Mouse (Mus musculus): ENCODE results near the gene Wnt7a.

Gene Wnt7a

DNA sequence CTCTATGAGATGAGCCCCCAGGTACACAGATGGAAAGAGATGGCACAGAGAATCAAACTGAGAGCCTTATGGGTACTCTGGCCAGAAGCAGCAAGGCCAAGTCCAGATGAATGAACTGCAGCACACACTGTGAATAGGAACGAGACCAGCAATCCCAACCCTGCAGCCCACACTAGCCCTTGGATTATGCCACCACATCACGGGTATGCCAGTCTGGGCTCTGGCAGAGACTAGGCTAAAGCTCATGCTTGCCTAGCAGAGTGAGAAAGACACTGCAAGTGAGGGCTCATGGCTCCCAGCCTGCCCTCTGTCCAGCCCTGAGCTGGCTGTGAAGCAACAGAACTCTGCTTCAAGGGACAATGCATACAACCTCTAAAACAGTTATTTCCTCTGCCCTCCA lies 26.7 kb downstream of the Wnt7a start:
- no peak for DNase-seq (ENCODE audit: low spot score in 2 of 2)

- no peak for DNase-seq (ENCODE audit: low spot score in 2 of 2)
Observed at GRCm38 (mm10) chr6:91383871-91384270, 27.3 kb downstream of the Wnt7a start.

- DNase-seq (ENCODE audit: low spot score in 2 of 2), result no peak
Observed at GRCm38 (mm10) chr6:91383303-91383702, 27.9 kb downstream of the Wnt7a start.

DNA sequence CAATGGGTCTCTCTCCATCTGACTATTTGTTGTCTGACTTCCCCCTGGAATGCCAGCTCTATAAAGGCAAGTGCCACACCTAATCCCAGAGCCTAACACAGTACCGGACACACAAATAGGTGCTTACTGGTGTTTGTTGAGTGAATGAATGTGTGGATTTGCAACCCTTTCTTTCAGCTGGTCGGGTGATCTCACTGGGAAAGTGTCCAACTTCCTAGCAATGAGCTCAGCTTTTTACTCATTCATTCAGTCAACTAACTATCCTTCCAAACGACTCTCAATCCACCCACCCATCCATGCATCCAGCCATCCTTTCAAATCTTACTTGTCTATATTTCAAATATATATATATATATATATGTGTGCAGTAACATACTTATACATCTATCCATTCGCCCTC lies 31.3 kb downstream of the Wnt7a start:
- DNase-seq (ENCODE audit: low spot score in 2 of 2), result no peak

- no peak for DNase-seq (ENCODE audit: low spot score in 2 of 2)
Observed at GRCm38 (mm10) chr6:91379266-91379665, 31.9 kb downstream of the Wnt7a start.

DNA sequence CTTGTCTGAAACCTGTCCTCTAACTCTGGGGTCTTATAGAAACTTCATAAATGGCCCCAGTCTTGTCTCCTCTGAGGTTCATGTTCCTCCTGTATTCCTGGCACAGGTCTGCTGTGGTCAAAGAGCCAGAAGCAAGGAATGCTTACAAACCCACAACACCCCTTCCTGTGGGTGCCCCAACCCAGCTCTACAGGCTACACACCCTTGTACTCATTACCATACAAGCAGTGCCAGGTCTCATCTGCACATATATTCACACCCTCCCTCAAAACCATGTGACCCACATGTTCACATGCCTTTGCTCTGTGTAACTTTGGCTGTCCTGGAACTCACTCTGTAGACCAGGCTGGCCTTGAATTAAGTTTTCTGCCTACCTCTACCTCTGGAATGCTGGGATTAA lies 38.2 kb downstream of the Wnt7a start:
- DNase-seq (ENCODE audit: low spot score in 2 of 2), result no peak

DNA sequence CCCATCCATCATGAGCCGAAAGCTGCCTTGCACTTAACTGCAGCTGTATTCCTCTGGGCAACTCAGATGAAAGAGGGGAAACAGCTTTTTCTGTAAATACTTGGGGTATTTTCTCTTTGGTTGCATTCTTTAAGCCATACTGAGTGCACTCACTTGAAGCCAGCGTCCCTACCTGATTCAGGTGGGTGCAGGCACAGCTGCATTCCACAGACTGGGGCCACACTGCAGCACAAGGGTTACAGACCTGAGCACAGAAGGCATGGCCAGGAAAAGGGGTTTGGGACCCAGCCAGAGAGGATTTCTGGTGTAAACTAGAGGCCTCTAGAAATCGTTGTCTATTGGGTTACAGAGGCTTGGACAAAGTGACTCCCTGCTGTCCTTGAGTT lies 38.6 kb downstream of the Wnt7a start:
- no peak for DNase-seq (ENCODE audit: low spot score in 2 of 2)

GRCm38 (mm10) chr6:91371912-91372585 lies 39.1 kb downstream of the Wnt7a start:
- no peak for DNase-seq (ENCODE audit: low spot score in 2 of 2)

DNA sequence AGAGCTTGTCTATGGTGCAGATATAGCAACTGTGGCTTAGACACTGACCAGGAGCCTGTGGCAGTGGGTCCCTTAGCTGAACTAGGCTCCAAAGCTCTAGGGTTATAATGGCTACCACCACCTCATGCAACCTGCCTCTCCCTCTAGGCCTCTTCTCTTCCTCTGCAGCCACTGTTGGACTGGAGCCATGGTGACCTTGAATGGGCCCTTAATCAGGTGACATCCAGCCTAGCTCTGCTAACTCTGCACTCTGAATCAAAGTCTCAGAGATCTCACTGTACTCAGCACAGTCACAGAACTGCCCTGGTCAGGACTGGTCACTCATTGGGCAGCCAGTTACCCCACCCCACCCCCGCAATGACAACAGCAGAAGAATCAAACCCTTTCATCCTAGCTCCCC lies 44.4 kb downstream of the Wnt7a start:
- no peak for DNase-seq (ENCODE audit: low spot score in 2 of 2)

GRCm38 (mm10) chr6:91365480-91365879 lies 45.7 kb downstream of the Wnt7a start:
- DNase-seq (ENCODE audit: low spot score in 2 of 2), result no peak

DNA sequence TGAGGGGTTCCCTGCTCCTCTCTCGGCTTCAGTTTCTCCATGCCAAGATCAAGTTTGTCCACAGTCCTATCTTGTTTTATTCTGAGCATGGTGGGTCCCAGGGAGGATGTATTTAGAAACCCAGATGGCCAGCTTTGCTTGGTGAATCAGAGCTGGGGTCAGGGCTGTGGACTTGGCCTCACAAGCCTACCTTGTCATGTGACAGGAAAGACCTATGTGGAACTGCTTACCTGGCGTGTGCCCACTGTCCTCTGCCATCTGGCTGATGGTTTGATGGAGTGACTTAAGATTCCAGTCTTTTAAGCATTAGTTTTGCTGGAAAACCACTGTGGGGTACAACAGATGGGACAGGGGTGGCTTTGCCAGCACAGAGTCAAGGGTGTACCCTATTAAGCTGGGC lies 48.4 kb downstream of the Wnt7a start:
- no peak for DNase-seq (ENCODE audit: low spot score in 2 of 2)

GRCm38 (mm10) chr6:91360998-91361397 lies 50.2 kb downstream of the Wnt7a start:
- no peak for DNase-seq (ENCODE audit: low spot score in 2 of 2)

DNA sequence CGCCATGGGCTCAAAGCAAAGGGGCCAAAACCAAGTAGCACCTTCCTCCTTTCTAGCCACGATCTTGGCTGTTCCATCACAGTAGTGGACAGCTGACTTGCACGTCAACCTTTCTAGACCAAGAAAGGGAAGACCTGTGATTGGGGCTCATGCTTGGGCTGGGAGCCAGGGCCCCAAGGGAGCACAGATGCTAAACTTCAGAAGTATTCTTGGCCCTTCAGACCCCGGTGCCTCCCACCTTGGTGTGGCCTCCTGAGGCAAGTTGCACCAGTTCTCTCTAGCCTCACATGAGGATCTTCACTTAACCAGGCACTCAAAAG lies 50.8 kb downstream of the Wnt7a start:
- no peak for DNase-seq (ENCODE audit: low spot score in 2 of 2)

- DNase-seq (ENCODE audit: low spot score in 2 of 2), result no peak
Observed at GRCm38 (mm10) chr6:91359672-91360370, 51.3 kb downstream of the Wnt7a start.

GRCm38 (mm10) chr6:91358866-91359656 lies 52.1 kb downstream of the Wnt7a start:
- DNase-seq (ENCODE audit: low spot score in 2 of 2), result no peak

GRCm38 (mm10) chr6:91358394-91358793 lies 52.8 kb downstream of the Wnt7a start:
- no peak for DNase-seq (ENCODE audit: low spot score in 2 of 2)

DNA sequence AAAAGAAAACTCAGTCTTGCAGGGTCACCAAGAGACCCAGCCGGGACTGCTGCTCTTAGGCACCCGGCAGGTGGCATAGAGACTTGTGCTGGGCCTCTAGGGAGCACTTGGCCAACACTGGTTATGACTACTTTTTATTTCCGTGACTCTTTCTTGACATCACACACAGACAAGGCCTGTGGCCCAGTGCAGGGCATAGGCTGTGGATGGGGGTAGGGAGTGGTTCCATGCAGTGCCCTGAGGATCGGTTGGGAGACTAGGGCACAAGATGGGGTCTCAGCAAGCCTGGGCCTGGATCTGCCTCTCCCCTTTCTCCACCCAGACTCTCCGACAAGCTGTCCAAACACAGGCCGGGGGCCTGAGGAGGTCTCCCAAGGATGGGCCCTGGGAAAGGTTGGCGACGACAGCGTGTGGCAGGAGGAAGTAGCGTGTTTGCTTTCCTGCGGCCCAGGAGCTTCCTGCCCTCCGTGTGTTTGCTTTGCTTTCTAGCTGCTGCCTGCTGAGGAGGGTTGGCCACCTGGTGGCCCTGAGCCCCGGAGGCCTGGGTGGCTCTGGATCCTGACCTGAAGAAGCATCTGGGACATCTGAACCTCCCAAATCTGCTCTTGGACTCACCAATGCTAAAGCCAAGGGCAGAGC lies 53.8 kb downstream of the Wnt7a start:
- DNase-seq (ENCODE audit: low spot score in 2 of 2), result no peak

- DNase-seq (ENCODE audit: low spot score in 2 of 2), result no peak
Observed at GRCm38 (mm10) chr6:91349620-91350019, 61.5 kb downstream of the Wnt7a start.

- DNase-seq (ENCODE audit: low spot score in 2 of 2), result no peak
Observed at GRCm38 (mm10) chr6:91347721-91348120, 63.4 kb downstream of the Wnt7a start.

DNA sequence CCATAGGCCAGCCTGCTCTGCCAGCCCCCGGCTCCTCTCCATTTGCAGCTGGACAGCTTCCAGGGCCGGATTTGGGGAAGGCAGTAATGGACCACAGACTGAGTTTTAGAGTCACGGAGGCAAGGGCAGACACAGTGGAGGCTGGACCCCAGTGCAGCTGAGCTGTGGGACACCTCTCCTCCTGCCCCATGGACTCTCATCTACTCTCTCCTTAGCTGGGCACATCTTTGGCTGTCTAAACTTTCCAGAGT lies 64.3 kb downstream of the Wnt7a start:
- no peak for DNase-seq (ENCODE audit: low spot score in 2 of 2)

- no peak for DNase-seq (ENCODE audit: low spot score in 2 of 2)
Observed at GRCm38 (mm10) chr6:91346071-91346905, 64.9 kb downstream of the Wnt7a start.

GRCm38 (mm10) chr6:91345091-91345490 lies 66.1 kb downstream of the Wnt7a start:
- DNase-seq (ENCODE audit: low spot score in 2 of 2), result no peak
